Mouse (Mus musculus): ENCODE results near the gene Ankrd1.

Gene Ankrd1

GRCm38 (mm10) chr19:36119783-36120471 lies at the start of gene Ankrd1:
Gene Ankrd1, minus strand, starts transcription at chr19:36120099.
- no peak for DNase-seq (ENCODE audit: low spot score)

GRCm38 (mm10) chr19:36169101-36169500 lies 49.2 kb upstream of the Ankrd1 start:
- no peak for DNase-seq (ENCODE audit: low spot score)

- DNase-seq (ENCODE audit: low spot score): no peak
Observed at GRCm38 (mm10) chr19:36168121-36168520, 48.2 kb upstream of the Ankrd1 start.

GRCm38 (mm10) chr19:36167291-36167896 lies 47.5 kb upstream of the Ankrd1 start:
- DNase-seq (ENCODE audit: low spot score): no peak

- DNase-seq (ENCODE audit: low spot score): no peak
Observed at GRCm38 (mm10) chr19:36166401-36167160, 46.7 kb upstream of the Ankrd1 start.

- DNase-seq (ENCODE audit: low spot score): no peak
Observed at GRCm38 (mm10) chr19:36165351-36165750, 45.5 kb upstream of the Ankrd1 start.

GRCm38 (mm10) chr19:36150241-36151007 lies 30.5 kb upstream of the Ankrd1 start:
- DNase-seq (ENCODE audit: low spot score): no peak

- DNase-seq (ENCODE audit: low spot score): no peak
Observed at GRCm38 (mm10) chr19:36148578-36148977, 28.7 kb upstream of the Ankrd1 start.

- no peak for DNase-seq (ENCODE audit: low spot score)
Observed at GRCm38 (mm10) chr19:36143571-36143970, 23.7 kb upstream of the Ankrd1 start.

- DNase-seq (ENCODE audit: low spot score): no peak
Observed at GRCm38 (mm10) chr19:36133731-36134130, 13.8 kb upstream of the Ankrd1 start.

GRCm38 (mm10) chr19:36133064-36133463 lies 13.2 kb upstream of the Ankrd1 start:
- no peak for DNase-seq (ENCODE audit: low spot score)

- DNase-seq (ENCODE audit: low spot score): no peak
Observed at GRCm38 (mm10) chr19:36131990-36132389, 12.1 kb upstream of the Ankrd1 start.

GRCm38 (mm10) chr19:36130181-36130580 lies 10.3 kb upstream of the Ankrd1 start:
- DNase-seq (ENCODE audit: low spot score): no peak

- DNase-seq (ENCODE audit: low spot score): no peak
Observed at GRCm38 (mm10) chr19:36129643-36130042, 9.7 kb upstream of the Ankrd1 start.

GRCm38 (mm10) chr19:36129213-36129612 lies 9.3 kb upstream of the Ankrd1 start:
- no peak for DNase-seq (ENCODE audit: low spot score)

GRCm38 (mm10) chr19:36128440-36128839 lies 8.5 kb upstream of the Ankrd1 start:
- no peak for DNase-seq (ENCODE audit: low spot score)

- no peak for DNase-seq (ENCODE audit: low spot score)
Observed at GRCm38 (mm10) chr19:36124203-36124602, 4.3 kb upstream of the Ankrd1 start.

- no peak for DNase-seq (ENCODE audit: low spot score)
Observed at GRCm38 (mm10) chr19:36119219-36119618, 680 bp downstream of the Ankrd1 start.

- no peak for DNase-seq (ENCODE audit: low spot score)
Observed at GRCm38 (mm10) chr19:36116185-36116584, 3.7 kb downstream of the Ankrd1 start.

GRCm38 (mm10) chr19:36112007-36112406 lies 7.9 kb downstream of the Ankrd1 start:
- no peak for DNase-seq (ENCODE audit: low spot score)

GRCm38 (mm10) chr19:36111054-36111895 lies 8.6 kb downstream of the Ankrd1 start:
- DNase-seq (ENCODE audit: low spot score): no peak
